ENCODE assay signal across 8 mouse cellular contexts in the genomic region with DNA sequence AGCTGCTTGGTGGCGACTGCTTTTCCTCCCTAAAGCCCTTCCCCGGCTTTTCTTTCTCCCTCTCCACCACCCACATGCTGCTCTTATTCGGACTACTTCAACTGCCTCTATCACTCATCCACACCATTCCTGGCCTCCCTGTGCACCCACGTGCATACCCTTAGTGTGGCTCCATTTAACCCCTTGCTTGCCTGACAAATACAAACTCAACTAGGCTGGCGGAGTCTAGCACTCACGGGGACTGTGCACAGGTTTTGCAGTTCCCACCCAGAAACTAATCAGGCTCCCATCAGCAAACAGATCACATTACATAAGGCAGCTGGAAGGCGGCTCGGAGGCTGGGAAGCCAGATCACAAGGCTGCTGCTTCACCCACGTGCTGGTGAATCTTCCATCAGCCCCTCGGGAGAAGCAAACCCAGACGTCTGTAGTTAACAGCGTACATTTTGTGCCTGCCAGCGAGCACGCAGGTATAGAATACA.
DNase-seq lines count a peak whose midpoint lies in the region; ATAC-seq and TF ChIP-seq lines count a peak whose summit lies in the region.

No protein-coding gene starts in this region.

- peak; percentile 74; the same call in 1 of the 2 replicates for ATAC-seq in lung, embryonic 14.5 days (ENCODE audit: insufficient read depth)
- peak; percentile 77 for ATAC-seq in embryonic facial prominence, embryonic 11.5 days (replicated peaks; ENCODE audit: insufficient number of reproducible peaks, low FRiP score, low TSS enrichment, low read depth)
- ATAC-seq in hindbrain, embryonic 15.5 days (ENCODE audit: low FRiP score, low read depth): peak; percentile 70; the same call in 1 of the 2 replicates
- ATAC-seq in limb, embryonic 12.5 days (ENCODE audit: insufficient number of reproducible peaks, insufficient read depth, low FRiP score, low TSS enrichment, low read depth): 0 out of 2 replicates have a peak, but pooled peaks have one; percentile 47

- H3K4me2 ChIP-seq in lung, embryonic 14.5 days: peak overlapping the region; percentile 52
- H3K4me2 ChIP-seq in embryonic facial prominence, embryonic 11.5 days (ENCODE audit: low read depth, low read length): peak overlapping the region; percentile 1
- H3K4me2 ChIP-seq in hindbrain, embryonic 15.5 days: peak overlapping the region; percentile 55
- peak overlapping the region; percentile 45 for H3K4me2 ChIP-seq in limb, embryonic 12.5 days

- H3K4me3 ChIP-seq in lung, embryonic 14.5 days (ENCODE audit: low read depth, low read length): no peak overlapping the region
- no peak overlapping the region for H3K4me3 ChIP-seq in embryonic facial prominence, embryonic 11.5 days (ENCODE audit: low read depth, low read length)
- peak overlapping the region; percentile 26 for H3K4me3 ChIP-seq in hindbrain, embryonic 15.5 days
- 0 out of 2 replicates have a peak overlapping the region, but pooled peaks have one; percentile 12 for H3K4me3 ChIP-seq in limb, embryonic 12.5 days (replicated peaks)

- H3K36me3 ChIP-seq in lung, embryonic 14.5 days (ENCODE audit: insufficient read depth): no peaks in the 10 kb centered on the region
- no peaks in the 10 kb centered on the region for H3K36me3 ChIP-seq in embryonic facial prominence, embryonic 11.5 days (replicated peaks; ENCODE audit: control insufficient read depth, insufficient read depth, low read depth, low read length)
- no peaks in the 10 kb centered on the region for H3K36me3 ChIP-seq in hindbrain, embryonic 15.5 days
- no peaks in the 10 kb centered on the region for H3K36me3 ChIP-seq in limb, embryonic 12.5 days

- no peak overlapping the region for H3K27ac ChIP-seq in lung, embryonic 14.5 days (ENCODE audit: low read depth)
- H3K27ac ChIP-seq in embryonic facial prominence, embryonic 11.5 days (replicated peaks; ENCODE audit: low read depth, low read length): no peak overlapping the region
- H3K27ac ChIP-seq in hindbrain, embryonic 15.5 days (replicated peaks): no peak overlapping the region
- H3K27ac ChIP-seq in limb, embryonic 12.5 days: no peak overlapping the region

- H3K9ac ChIP-seq in lung, embryonic 14.5 days: no peak overlapping the region
- H3K9ac ChIP-seq in embryonic facial prominence, embryonic 11.5 days (replicated peaks; ENCODE audit: low read length): no peak overlapping the region
- 0 out of 2 replicates have a peak overlapping the region, but pooled peaks have one; percentile 16 for H3K9ac ChIP-seq in hindbrain, embryonic 15.5 days
- no peak overlapping the region for H3K9ac ChIP-seq in limb, embryonic 12.5 days (replicated peaks)

- H3K27me3 ChIP-seq in lung, embryonic 14.5 days (ENCODE audit: insufficient read depth, low read length): peaks cover 8% of the 10 kb centered on the region; the same call in 1 of the 2 replicates
- no peaks in the 10 kb centered on the region for H3K27me3 ChIP-seq in embryonic facial prominence, embryonic 11.5 days (ENCODE audit: control insufficient read depth, insufficient read depth, low read length)
- H3K27me3 ChIP-seq in hindbrain, embryonic 15.5 days: no peaks in the 10 kb centered on the region
- peaks cover 27% of the 10 kb centered on the region for H3K27me3 ChIP-seq in limb, embryonic 12.5 days

- no peaks in the 10 kb centered on the region for H3K9me3 ChIP-seq in lung, embryonic 14.5 days (ENCODE audit: low read depth, low read length)
- no peaks in the 10 kb centered on the region for H3K9me3 ChIP-seq in embryonic facial prominence, embryonic 11.5 days (replicated peaks; ENCODE audit: control insufficient read depth, low read length)
- no peaks in the 10 kb centered on the region for H3K9me3 ChIP-seq in hindbrain, embryonic 15.5 days
- no peaks in the 10 kb centered on the region for H3K9me3 ChIP-seq in limb, embryonic 12.5 days

- H3K4me1 ChIP-seq in lung, embryonic 14.5 days (ENCODE audit: insufficient read depth): no peaks in the 10 kb centered on the region
- H3K4me1 ChIP-seq in embryonic facial prominence, embryonic 11.5 days (ENCODE audit: control insufficient read depth, insufficient read depth, low read length): no peaks in the 10 kb centered on the region
- H3K4me1 ChIP-seq in hindbrain, embryonic 15.5 days (replicated peaks): 0 out of 2 replicates have a peak, but pooled peaks cover 3% of the 10 kb centered on the region
- peaks cover 7% of the 10 kb centered on the region for H3K4me1 ChIP-seq in limb, embryonic 12.5 days (replicated peaks)

- DNase-seq in lung, embryonic 14.5 days: peak; percentile 27
- DNase-seq in lung, postnatal 36 days: no peak
- DNase-seq in embryonic facial prominence, embryonic 11.5 days (ENCODE audit: low spot score): peak; percentile 31
- DNase-seq in right cerebral cortex, postnatal 25 days: peak; percentile 67
- DNase-seq in ovary, adult 18-20 months (ENCODE audit: low spot score): no peak
- DNase-seq in adipocyte (ENCODE audit: low spot score): no peak

- TF ChIP-seq CTCF in lung, embryonic 14.5 days (IDR thresholded peaks at IDR 0.05; ENCODE audit: low read depth): no peak

- WGBS in lung, embryonic 14.5 days: 20% methylated on average over 14 of the region's 14 CpGs
- WGBS in embryonic facial prominence, embryonic 11.5 days: 18% methylated on average over 14 of the region's 14 CpGs
- 22% methylated on average over 14 of the region's 14 CpGs for WGBS in hindbrain, embryonic 15.5 days
- 25% methylated on average over 14 of the region's 14 CpGs for WGBS in limb, embryonic 12.5 days

Comparison
In these comparisons a context has a peak if more than half of its experiments do, and no peak if none do; other contexts are left out.
1. DNase-seq: peak in lung, embryonic 14.5 days (single experiment), embryonic facial prominence, embryonic 11.5 days (single experiment) and right cerebral cortex, postnatal 25 days (single experiment); none in lung, postnatal 36 days (single experiment), ovary, adult 18-20 months (single experiment) and adipocyte (single experiment).
2. H3K4me2 ChIP-seq: peak in every context shown above with its lines; median percentile 55 in hindbrain, embryonic 15.5 days; 52 in lung, embryonic 14.5 days; 45 in limb, embryonic 12.5 days; 1 in embryonic facial prominence, embryonic 11.5 days.
3. H3K4me3 ChIP-seq: peak in hindbrain, embryonic 15.5 days (single experiment) and limb, embryonic 12.5 days (single experiment); none in lung, embryonic 14.5 days (single experiment) and embryonic facial prominence, embryonic 11.5 days (single experiment).
4. Peak in every context shown above with its lines, with median percentiles within 50 percentile points of each other: ATAC-seq.